Mouse (Mus musculus): ENCODE measurements around the gene Uba52. TPM values are rescaled to one million over a fixed set of nuclear protein-coding genes. Genes with fewer than 3 reads are reported as not detected.

Uba52 gene
- polyA plus RNA-seq, 1 experiment from 2014 or later, result 758 TPM

DNA sequence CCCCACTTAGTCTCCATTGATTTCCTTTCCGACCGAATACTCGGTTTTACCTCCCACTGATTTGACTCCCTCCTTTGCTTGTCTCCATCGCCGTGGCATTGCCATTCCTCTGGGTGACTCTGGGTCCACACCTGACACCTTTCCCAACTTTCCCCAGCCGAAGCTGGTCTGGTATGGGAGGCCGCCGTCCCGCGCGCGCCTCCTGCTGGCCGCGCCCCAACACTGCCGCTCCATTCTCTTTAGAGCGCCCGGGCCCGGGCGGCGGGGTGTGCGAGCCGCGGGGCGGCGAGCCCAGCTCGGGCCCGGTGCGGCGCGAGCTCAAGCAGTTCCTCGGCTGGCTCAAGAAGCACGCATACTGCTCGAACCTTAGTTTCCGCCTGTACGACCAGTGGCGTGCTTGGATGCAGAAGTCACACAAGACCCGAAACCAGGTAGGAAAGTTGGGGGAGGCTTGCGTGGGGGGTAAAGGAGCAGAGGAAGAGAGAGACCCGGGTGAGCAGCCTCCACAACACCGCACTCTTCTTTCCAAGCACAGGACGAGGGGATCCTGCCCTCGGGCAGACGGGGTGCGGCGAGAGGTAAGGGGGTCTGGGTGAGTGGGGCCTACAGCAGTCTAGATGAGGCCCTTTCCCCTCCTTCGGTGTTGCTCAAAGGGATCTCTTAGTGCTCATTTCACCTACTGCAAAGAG lies 7.4 kb downstream of the Uba52 start:
- DNase-seq, result peak; percentile 59
- peaks cover 94% of the 10 kb centered on the region for H3K4me1 ChIP-seq (replicated peaks)
- H3K4me3 ChIP-seq (replicated peaks), result 0 out of 2 replicates have a peak overlapping the region, but pooled peaks have one; percentile 2
- H3K4me2 ChIP-seq, result peak overlapping the region; percentile 72
- H3K9ac ChIP-seq, result peak overlapping the region; percentile 62
- 18% methylated on average over 46 of the region's 46 CpGs for WGBS (ENCODE audit: insufficient replicate concordance)
- H3K27ac ChIP-seq, result peak overlapping the region; percentile 21; the same call in 1 of the 2 replicates
- H3K9me3 ChIP-seq (replicated peaks), result no peaks in the 10 kb centered on the region
- no peak for ATAC-seq (ENCODE audit: low read depth)
- H3K27me3 ChIP-seq, result peaks cover 55% of the 10 kb centered on the region
- peaks cover 17% of the 10 kb centered on the region for H3K36me3 ChIP-seq

DNA sequence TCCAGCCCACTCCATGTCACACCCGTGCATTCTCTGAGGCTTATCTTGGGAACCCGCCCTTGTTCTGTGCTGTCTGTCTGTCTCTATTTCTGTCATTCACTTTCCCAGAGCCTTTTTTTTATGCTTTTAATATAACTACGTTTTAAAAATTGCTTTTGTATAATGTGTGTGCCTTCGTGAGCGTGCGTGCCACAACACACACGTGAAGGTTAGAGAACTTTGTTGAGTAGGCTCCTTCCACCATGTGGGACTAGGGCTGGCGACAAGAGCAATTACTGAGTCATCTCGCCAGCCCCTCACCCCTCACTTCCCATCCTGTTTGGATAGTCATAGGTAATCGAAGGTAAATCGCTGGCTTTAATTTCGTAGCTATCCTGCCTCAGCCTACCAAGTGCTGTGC lies 8.1 kb downstream of the Uba52 start:
- Histone ChIP-seq H3K9me3 (replicated peaks) (no peaks in the 10 kb centered on the region), H3K4me3 (replicated peaks) (peak overlapping the region; percentile 47), H3K27me3 (peaks cover 62% of the 10 kb centered on the region), H3K36me3 (peaks cover 10% of the 10 kb centered on the region), H3K9ac (peak overlapping the region; percentile 62), H3K4me1 (replicated peaks) (peaks cover 89% of the 10 kb centered on the region), H3K27ac (no peak overlapping the region; the same call in 1 of the 2 replicates), H3K4me2 (peak overlapping the region; percentile 72)
- 34% methylated on average over 12 of the region's 12 CpGs for WGBS (ENCODE audit: insufficient replicate concordance)
- ATAC-seq (ENCODE audit: low read depth) (no peak), DNase-seq (no peak)

DNA sequence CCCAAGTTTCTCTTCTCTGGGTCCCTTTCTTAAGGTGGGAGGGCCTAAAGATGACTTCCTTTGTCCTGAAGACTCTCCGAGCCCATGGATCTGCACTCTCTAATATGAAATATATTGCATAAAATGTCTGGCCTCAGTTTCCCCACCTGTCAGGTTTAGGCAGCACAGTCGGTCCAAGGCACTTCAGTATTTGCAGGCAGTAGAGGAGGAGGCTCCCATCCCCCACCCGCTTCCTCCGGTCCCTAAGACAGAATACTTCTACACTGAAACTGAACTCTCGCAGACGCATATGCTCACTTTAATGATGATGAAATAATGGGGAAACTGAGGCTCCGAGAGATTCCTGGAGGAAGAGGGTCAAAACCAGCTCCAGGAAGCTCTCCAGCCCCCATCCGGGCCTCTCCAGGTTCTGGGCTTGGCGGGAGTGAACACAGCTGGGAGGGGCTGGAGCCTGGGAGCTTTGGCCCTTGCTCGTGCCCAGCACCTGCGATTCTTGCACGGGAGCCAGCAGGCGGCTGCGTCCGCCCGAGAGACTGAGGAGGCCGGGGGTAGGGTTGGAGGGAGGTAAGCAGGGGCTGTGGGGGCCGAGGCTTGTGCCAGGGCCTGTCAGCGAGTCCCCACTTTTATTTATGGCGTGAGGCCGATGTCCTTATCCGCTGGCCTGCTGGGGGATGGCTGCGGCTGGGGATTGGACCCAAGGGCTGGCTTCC lies 8.6 kb downstream of the Uba52 start:
- Histone ChIP-seq H3K27ac (peak overlapping the region; percentile 84), H3K9me3 (replicated peaks) (no peaks in the 10 kb centered on the region), H3K36me3 (peaks cover 4% of the 10 kb centered on the region), H3K4me1 (replicated peaks) (peaks cover 83% of the 10 kb centered on the region), H3K4me2 (peak overlapping the region; percentile 72), H3K27me3 (peaks cover 67% of the 10 kb centered on the region), H3K4me3 (replicated peaks) (peak overlapping the region; percentile 47), H3K9ac (peak overlapping the region; percentile 62)
- no peak for ATAC-seq (ENCODE audit: low read depth)
- DNase-seq, result no peak
- WGBS (ENCODE audit: insufficient replicate concordance), result 17% methylated on average over 23 of the region's 23 CpGs

DNA sequence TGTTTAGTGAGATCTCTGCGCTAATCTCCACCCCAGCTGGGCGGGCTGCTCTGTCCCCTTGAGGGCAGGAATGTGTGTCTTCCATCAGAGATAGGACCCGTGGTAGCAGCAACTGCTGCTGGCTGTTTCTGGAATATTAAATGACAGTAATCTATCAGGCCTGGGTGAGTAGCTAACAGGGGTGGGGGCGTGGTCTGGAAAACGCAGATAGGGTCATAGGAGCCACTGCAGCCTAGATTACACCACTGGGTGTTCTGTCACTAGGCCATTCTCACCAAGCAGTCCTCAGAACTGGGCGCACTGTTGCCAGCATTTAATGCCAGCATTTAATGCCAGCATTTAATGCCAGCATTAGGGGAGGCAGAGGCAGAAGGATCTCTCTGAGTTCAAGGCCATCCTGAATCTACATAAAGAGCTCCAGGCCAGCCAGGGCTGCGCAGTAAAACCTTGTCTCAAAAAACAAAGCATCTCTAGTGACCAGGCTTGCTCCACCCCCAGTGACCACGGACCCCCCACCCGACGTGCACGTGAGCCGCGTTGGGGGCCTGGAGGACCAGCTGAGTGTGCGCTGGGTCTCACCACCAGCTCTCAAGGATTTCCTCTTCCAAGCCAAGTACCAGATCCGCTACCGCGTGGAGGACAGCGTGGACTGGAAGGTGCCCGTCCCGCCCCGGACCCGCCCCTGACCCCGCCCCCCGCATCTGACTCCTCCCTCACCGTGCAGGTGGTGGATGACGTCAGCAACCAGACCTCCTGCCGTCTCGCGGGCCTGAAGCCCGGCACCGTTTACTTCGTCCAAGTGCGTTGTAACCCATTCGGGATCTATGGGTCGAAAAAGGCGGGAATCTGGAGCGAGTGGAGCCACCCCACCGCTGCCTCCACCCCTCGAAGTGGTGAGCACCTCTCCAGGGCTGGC lies 10.0 kb downstream of the Uba52 start:
- Histone ChIP-seq H3K9me3 (replicated peaks) (no peaks in the 10 kb centered on the region), H3K27ac (peak overlapping the region; percentile 84), H3K27me3 (peaks cover 81% of the 10 kb centered on the region), H3K4me1 (replicated peaks) (peaks cover 76% of the 10 kb centered on the region), H3K4me3 (replicated peaks) (peak overlapping the region; percentile 47), H3K36me3 (peaks cover 4% of the 10 kb centered on the region; the same call in 1 of the 2 replicates), H3K9ac (peak overlapping the region; percentile 62), H3K4me2 (peak overlapping the region; percentile 72)
- ATAC-seq (ENCODE audit: low read depth) (peak; percentile 86), DNase-seq (peak; percentile 79)
- 3% methylated on average over 39 of the region's 39 CpGs for WGBS (ENCODE audit: insufficient replicate concordance)

DNA sequence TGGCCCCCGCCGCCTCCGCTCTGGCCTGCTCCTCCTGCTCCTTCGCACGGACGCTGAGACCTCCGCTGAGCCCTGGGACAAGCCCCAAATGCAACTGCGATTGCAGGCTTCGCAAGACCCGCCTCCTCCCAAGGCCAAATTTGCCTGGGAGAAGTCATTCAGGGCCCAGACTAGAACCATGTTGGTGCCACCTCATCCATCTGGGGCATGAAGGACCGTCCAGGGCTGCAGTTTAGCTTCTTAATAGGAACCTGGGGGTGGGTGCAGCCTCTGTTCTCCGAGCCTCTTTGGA lies 14.9 kb downstream of the Uba52 start:
- Histone ChIP-seq H3K9ac (no peak overlapping the region), H3K4me2 (no peak overlapping the region), H3K27me3 (peaks cover 99% of the 10 kb centered on the region), H3K27ac (no peak overlapping the region), H3K4me1 (replicated peaks) (peaks cover 51% of the 10 kb centered on the region), H3K36me3 (no peaks in the 10 kb centered on the region), H3K9me3 (replicated peaks) (no peaks in the 10 kb centered on the region), H3K4me3 (replicated peaks) (no peak overlapping the region)
- 8% methylated on average over 12 of the region's 12 CpGs for WGBS (ENCODE audit: insufficient replicate concordance)
- no peak for ATAC-seq (ENCODE audit: low read depth)
- DNase-seq, result no peak

DNA sequence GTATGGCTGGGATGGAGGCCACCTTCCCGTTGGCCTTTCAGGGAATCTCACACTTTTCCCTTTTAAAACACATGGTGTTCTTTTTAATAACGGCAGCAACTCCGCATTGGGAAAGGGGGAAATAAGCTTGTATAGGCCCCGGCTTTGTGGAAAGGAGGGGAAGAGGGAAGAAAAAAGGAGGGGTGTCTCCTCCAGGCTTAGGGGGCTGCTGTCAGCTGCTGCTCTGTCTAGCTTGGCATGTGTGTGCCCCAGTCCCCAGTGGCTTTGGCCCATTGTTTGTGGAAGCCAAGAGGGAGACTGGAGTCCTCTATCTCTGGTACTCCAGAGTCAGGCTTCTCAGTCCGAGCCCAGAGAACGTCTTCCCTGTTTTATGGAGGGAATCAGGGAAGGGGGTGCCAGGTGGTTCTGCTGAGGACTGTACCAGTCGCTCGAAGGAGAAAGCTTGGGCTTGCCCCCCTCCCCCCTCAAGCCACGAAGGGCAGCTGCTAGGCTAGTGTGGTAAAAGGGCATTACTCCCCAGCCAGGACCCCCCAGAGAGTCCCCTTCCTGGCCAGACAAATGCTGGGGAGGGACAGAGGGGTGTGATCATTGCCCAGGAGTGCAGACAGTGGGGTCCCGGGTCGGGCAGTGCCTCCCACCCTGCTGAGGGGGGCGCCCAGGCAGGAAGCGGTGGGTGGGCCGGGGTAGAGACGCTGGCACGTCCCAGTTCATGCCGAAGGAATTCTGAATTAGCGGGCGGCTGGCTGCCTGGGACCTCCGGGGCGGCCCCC lies 15.4 kb downstream of the Uba52 start:
- Histone ChIP-seq H3K27me3 (peaks cover 99% of the 10 kb centered on the region), H3K4me3 (replicated peaks) (no peak overlapping the region), H3K4me1 (replicated peaks) (peaks cover 46% of the 10 kb centered on the region), H3K9ac (no peak overlapping the region), H3K4me2 (no peak overlapping the region), H3K9me3 (replicated peaks) (no peaks in the 10 kb centered on the region), H3K36me3 (no peaks in the 10 kb centered on the region), H3K27ac (no peak overlapping the region)
- WGBS (ENCODE audit: insufficient replicate concordance), result 4% methylated on average over 21 of the region's 21 CpGs
- DNase-seq, result no peak
- ATAC-seq (ENCODE audit: low read depth), result no peak

DNA sequence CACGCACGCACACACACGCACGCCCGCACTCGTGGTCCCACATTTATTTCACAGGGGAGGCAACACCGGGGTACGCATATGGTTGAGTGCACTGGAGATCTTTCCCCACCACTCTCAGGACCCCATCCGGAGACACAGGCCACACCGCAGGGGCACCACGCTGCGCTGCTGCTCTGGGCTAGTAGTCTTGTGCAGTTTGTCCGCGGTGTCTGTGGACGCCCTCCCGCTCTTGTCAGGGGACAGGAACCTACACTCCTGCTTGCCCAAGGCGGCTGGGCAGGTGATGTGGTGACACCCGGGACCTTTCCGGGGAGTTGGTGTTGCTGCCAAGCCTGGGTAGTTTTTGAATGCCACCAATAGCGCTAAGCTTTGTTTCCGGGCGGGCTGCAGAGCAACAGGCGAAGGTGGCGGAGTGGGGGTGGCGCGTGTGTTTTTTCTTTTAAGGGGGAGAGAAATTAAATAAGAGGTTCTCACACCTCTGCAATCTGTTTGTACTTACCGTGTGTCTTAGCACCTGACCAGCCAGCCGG lies 16.1 kb downstream of the Uba52 start:
- H3K9ac ChIP-seq, result no peak overlapping the region
- no peak for ATAC-seq (ENCODE audit: low read depth)
- H3K9me3 ChIP-seq (replicated peaks), result no peaks in the 10 kb centered on the region
- peaks cover 42% of the 10 kb centered on the region for H3K4me1 ChIP-seq (replicated peaks)
- 5% methylated on average over 28 of the region's 28 CpGs for WGBS (ENCODE audit: insufficient replicate concordance)
- DNase-seq, result no peak
- H3K4me2 ChIP-seq, result no peak overlapping the region
- H3K36me3 ChIP-seq, result no peaks in the 10 kb centered on the region
- no peak overlapping the region for H3K4me3 ChIP-seq (replicated peaks)
- H3K27me3 ChIP-seq, result peaks cover 100% of the 10 kb centered on the region
- H3K27ac ChIP-seq, result no peak overlapping the region

DNA sequence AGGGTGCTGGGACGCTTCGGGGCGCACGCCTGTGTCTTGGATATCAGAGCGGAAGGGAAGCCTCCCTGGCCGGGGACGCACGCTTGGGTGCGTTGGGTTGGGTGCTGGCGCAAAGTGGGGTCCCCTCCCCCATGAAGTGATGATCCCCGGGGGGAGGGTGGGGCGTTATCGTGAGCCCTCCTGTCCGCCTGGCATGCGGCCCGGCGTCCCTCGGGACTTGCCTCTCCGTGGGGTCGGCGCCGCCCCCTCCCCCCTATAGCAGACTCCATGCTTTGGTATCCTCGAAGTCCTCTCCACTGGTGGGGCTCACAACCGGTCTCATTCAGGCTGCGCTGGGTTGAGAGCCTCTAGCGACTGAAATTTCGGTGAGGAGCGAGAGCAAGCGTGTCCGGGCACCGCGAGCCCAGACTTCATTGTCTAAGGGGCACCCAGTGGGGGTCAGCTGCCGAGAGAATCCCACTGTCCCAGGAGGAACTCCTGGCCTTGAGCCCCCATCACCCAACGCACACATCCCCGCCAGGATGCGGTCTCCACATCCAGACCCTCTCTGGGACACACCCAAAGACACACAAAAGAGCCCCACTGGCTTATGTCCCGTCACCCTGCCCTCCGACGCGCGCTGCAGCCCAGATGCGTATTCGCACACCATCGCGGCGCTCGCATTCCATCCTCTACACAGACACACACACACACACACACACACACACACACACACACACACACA lies 16.7 kb downstream of the Uba52 start:
- no peak overlapping the region for H3K27ac ChIP-seq
- no peak overlapping the region for H3K4me2 ChIP-seq
- ATAC-seq (ENCODE audit: low read depth) (no peak), DNase-seq (no peak)
- WGBS (ENCODE audit: insufficient replicate concordance), result 2% methylated on average over 46 of the region's 47 CpGs
- H3K9me3 ChIP-seq (replicated peaks), result no peaks in the 10 kb centered on the region
- H3K4me3 ChIP-seq (replicated peaks), result peak overlapping the region; percentile 45
- H3K27me3 ChIP-seq, result peaks cover 100% of the 10 kb centered on the region
- peaks cover 42% of the 10 kb centered on the region for H3K4me1 ChIP-seq (replicated peaks)
- H3K36me3 ChIP-seq, result no peaks in the 10 kb centered on the region
- H3K9ac ChIP-seq, result no peak overlapping the region

DNA sequence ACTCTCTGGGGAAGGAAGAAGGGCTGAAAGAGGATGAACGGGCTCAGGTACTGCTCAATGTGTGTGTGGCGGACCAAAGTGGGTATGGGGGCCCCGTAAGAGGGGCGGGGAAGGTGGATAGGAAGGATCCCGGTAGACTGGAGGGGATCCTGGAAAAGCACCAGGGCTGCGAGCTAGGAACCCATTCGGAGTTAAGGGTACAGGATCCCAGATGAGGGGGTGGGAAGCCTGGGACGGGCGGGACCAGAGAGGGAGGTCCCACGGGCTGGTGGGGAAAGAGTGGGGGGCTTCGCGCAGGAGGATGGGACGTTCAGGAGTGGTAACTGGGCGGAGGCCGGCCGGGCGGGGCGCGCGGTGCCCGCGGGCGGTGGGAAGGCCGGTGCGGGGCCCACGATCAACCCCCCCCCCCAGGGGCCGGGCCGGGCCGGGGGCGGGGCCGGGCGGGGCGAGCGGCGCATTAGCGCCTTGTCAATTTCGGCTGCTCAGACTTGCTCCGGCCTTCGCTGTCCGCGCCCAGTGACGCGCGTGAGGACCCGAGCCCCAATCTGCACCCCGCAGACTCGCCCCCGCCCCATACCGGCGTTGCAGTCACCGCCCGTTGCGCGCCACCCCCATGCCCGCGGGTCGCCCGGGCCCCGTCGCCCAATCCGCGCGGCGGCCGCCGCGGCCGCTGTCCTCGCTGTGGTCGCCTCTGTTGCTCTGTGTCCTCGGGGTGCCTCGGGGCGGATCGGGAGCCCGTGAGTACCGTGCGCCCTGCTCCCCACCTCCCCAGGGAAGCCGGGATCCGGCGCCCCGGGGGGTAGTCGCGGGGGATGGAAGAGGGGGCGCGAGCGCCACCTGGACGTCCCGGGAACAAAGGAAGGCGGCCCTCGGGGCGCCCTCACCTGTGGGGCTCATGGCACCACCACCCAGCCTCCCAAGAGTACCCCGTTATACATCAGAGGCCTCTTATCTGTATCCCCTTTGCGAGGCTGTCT lies 17.6 kb downstream of the Uba52 start, which contains the start of gene Crlf1:
Gene Crlf1 (plus strand): TSS at position 495 of the 977 bp plus-strand sequence.
- peak within 1 kb of the TSS; percentile 57 for H3K4me2 ChIP-seq
- H3K27me3 ChIP-seq, result peaks cover 100% of the 10 kb centered on the region
- DNase-seq (no peak), ATAC-seq (ENCODE audit: low read depth) (no peak)
- peak within 1 kb of the TSS; percentile 45 for H3K4me3 ChIP-seq (replicated peaks)
- no peak within 1 kb of the TSS for H3K9ac ChIP-seq
- H3K9me3 ChIP-seq (replicated peaks), result no peaks in the 10 kb centered on the region
- no peak within 1 kb of the TSS for H3K27ac ChIP-seq
- H3K36me3 ChIP-seq, result no peaks in the 10 kb centered on the region
- WGBS (ENCODE audit: insufficient replicate concordance), result 2% methylated on average over 83 of the region's 93 CpGs
- H3K4me1 ChIP-seq (replicated peaks), result peaks cover 44% of the 10 kb centered on the region

Measured in liver, embryonic 13.5 days (tissue).